Mouse (Mus musculus): ENCODE data around the gene Ier3.

Gene Ier3

GRCm38 (mm10) chr17:35810900-35811648 lies 10.4 kb upstream of the Ier3 start:
- ATAC-seq (ENCODE audit: low TSS enrichment): no peak

- no peak for ATAC-seq (ENCODE audit: low TSS enrichment)
Measured at GRCm38 (mm10) chr17:35812307-35812706, 9.2 kb upstream of the Ier3 start.

- no peak for ATAC-seq (ENCODE audit: low TSS enrichment)
Measured at GRCm38 (mm10) chr17:35812736-35813135, 8.7 kb upstream of the Ier3 start.

- peak; percentile 44; the same call in 1 of the 2 replicates for ATAC-seq (ENCODE audit: low TSS enrichment)
Measured at GRCm38 (mm10) chr17:35813245-35813647, 8.2 kb upstream of the Ier3 start.

- no peak for ATAC-seq (ENCODE audit: low TSS enrichment)
Measured at GRCm38 (mm10) chr17:35813653-35814052, 7.8 kb upstream of the Ier3 start.

GRCm38 (mm10) chr17:35814678-35815077 lies 6.8 kb upstream of the Ier3 start:
- no peak for ATAC-seq (ENCODE audit: low TSS enrichment)

GRCm38 (mm10) chr17:35815836-35816235 lies 5.6 kb upstream of the Ier3 start:
- ATAC-seq (ENCODE audit: low TSS enrichment): 0 out of 2 replicates have a peak, but pooled peaks have one; percentile 25

- no peak for ATAC-seq (ENCODE audit: low TSS enrichment)
Measured at GRCm38 (mm10) chr17:35816686-35817085, 4.8 kb upstream of the Ier3 start.

GRCm38 (mm10) chr17:35817226-35817625 lies 4.3 kb upstream of the Ier3 start:
- no peak for ATAC-seq (ENCODE audit: low TSS enrichment)

- no peak for ATAC-seq (ENCODE audit: low TSS enrichment)
Measured at GRCm38 (mm10) chr17:35820111-35820510, 1.4 kb upstream of the Ier3 start.

- ATAC-seq (ENCODE audit: low TSS enrichment): no peak
Measured at GRCm38 (mm10) chr17:35822564-35822963, 1.1 kb downstream of the Ier3 start.

GRCm38 (mm10) chr17:35822964-35823937 lies 1.8 kb downstream of the Ier3 start, which contains the start of gene Flot1:
TSS of gene Flot1 (plus strand) at chr17:35823230.
- ATAC-seq (ENCODE audit: low TSS enrichment): peak; percentile 56

GRCm38 (mm10) chr17:35824402-35824801 lies 2.9 kb downstream of the Ier3 start:
- ATAC-seq (ENCODE audit: low TSS enrichment): no peak

GRCm38 (mm10) chr17:35825109-35825850 lies 3.8 kb downstream of the Ier3 start:
- no peak for ATAC-seq (ENCODE audit: low TSS enrichment)

- peak; percentile 85 for ATAC-seq (ENCODE audit: low TSS enrichment)
Measured at GRCm38 (mm10) chr17:35829737-35830136, 8.3 kb downstream of the Ier3 start.

GRCm38 (mm10) chr17:35832400-35833238 lies 11.1 kb downstream of the Ier3 start:
- ATAC-seq (ENCODE audit: low TSS enrichment): no peak

GRCm38 (mm10) chr17:35833239-35833751 lies 11.8 kb downstream of the Ier3 start:
- ATAC-seq (ENCODE audit: low TSS enrichment): no peak

- no peak for ATAC-seq (ENCODE audit: low TSS enrichment)
Measured at GRCm38 (mm10) chr17:35833894-35834293, 12.4 kb downstream of the Ier3 start.

- no peak for ATAC-seq (ENCODE audit: low TSS enrichment)
Measured at GRCm38 (mm10) chr17:35834696-35835422, 13.4 kb downstream of the Ier3 start.
